Mouse (Mus musculus) CH12F3 (cell line): Measurements from ENCODE around the gene Gm20737.
"Not testable (repeated sequence)": the region's sequence is repeated elsewhere in the genome, so short reads cannot be mapped to it uniquely, and the experiment has no call there.

ENCODE experiments used
- in situ Hi-C: fragments of 300-500 bp; cut with MboI; formaldehyde crosslinking; loops from 2 replicates; pipeline ENCODE4 v1.14.3; 2020; ENCODE audit warnings: low sequenced_read_pairs

The Gm20737 gene

DNA sequence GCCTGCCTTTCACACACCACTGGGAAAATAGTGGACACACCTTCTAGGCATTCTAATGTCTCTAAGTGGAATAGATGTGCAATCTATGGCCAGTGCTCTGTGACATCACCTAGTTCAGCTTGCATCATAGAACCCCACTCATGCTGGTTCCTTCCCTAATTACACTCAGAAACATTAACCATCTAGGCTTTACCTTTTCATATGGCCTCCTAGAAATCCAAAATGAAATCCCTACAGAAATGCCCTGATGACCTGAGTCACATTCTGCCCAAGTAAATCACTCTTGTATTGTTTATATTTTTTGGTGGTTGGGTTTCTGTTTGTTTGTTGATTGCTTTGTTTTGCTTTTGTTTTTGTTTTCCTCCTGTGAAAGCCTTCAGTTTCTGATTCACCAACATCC lies at the start of gene Gm20737:
Gene Gm20737 (minus strand): TSS at position 101 of the 400 bp plus-strand sequence.
- in situ Hi-C loops, result not testable (repeated sequence)

DNA sequence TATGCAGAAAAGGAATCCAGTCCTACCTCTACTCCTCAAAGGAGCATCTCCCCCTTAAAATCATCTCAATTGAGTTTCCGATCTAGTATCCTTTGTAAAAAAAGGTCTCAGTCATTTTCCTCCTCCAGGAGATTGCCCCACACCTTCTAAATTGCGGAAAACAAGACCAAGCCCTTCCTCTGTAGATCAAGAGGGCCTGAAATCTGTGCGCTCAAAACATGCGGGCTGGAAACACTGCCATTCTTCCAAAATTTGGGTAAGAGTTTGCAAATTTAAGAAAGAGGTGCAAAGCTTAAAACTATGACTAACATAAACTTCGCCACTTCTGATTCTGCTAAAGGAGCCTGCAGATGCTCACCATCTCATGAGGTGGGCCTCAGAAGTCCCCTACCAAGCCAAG lies 17.3 kb upstream of the Gm20737 start, which contains the start of gene Gm21775:
Gene Gm21775 (plus strand): TSS at position 301 of the 400 bp plus-strand sequence.
- in situ Hi-C loops, result not testable (repeated sequence)
